Mouse (Mus musculus): ENCODE data around the gene Tceal1. TPM values are rescaled to one million over a fixed set of nuclear protein-coding genes. Genes with fewer than 3 reads are reported as not detected.

Tceal1 gene
- polyA plus RNA-seq, 1 experiment from 2014 or later: 27.9 TPM

DNA sequence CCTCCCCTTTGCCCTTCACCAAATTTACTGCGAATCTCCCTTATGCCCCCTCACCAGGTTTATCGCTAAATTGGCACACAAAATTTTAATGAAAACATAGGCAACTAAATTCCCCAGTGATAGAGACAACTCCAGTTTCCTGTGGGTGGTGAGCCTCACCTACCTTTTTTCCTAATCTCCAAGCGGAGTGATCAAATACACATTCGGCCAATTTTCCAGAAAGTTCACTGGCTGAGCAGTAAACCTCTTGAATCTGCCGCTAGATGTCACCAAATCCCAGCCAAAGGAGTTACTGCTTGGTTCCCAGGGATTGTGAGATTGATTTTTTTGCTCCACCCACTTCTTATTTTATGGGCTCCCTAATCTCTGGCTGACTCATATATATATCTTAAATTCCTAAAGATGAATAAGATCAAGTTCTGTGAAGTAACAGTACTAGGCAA is 34.9 kb downstream of the Tceal1 start:
- peak overlapping the region; percentile 77 for H3K27ac ChIP-seq (ENCODE audit: low read depth, low read length)
- peak overlapping the region; percentile 35 for H3K4me3 ChIP-seq (ENCODE audit: low read depth, low read length)
- H3K27me3 ChIP-seq (ENCODE audit: control insufficient read depth, insufficient read depth, low read length): no peaks in the 10 kb centered on the region
- H3K4me1 ChIP-seq (ENCODE audit: control insufficient read depth, insufficient read depth, low read length): peaks cover 4% of the 10 kb centered on the region; the same call in 1 of the 2 replicates
- H3K9me3 ChIP-seq (ENCODE audit: control insufficient read depth, low read length): no peaks in the 10 kb centered on the region
- H3K9ac ChIP-seq (replicated peaks; ENCODE audit: low read depth, low read length): peak overlapping the region; percentile 47; the same call in 1 of the 2 replicates
- H3K36me3 ChIP-seq (ENCODE audit: control insufficient read depth, insufficient read depth, low read length): no peaks in the 10 kb centered on the region; the same call in 1 of the 2 replicates
- ATAC-seq (ENCODE audit: low read depth): no peak
- peak overlapping the region; percentile 48 for H3K4me2 ChIP-seq (ENCODE audit: low read depth, low read length)
- WGBS: 23% methylated on average over 5 of the region's 5 CpGs

DNA sequence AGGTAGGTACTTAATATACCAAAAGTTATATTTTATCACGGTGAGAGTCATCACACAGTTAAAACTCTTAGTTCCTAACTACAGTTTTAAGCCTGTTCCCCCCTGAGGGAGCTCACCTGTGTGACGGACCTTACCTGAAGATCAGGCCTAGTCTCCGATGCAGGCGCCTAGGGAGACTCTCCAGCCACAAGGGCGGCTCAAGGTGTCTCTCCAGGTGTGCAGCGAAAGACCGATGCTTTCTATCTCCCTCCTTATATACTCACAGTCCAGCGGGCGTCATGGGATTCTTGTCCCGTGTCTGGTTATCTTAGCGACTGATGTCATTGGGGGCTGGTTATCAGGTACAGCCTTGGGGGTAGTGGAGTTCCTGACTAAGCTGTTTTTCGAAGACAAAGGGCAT is 35.7 kb downstream of the Tceal1 start, which contains the start of gene Morf4l2:
Gene Morf4l2, minus strand, starts transcription at position 232 of the 400 bp plus-strand sequence.
- H3K9me3 ChIP-seq (ENCODE audit: control insufficient read depth, low read length): no peaks in the 10 kb centered on the region
- peak within 1 kb of the TSS; percentile 47; the same call in 1 of the 2 replicates for H3K9ac ChIP-seq (replicated peaks; ENCODE audit: low read depth, low read length)
- ATAC-seq (ENCODE audit: low read depth): no peak
- H3K4me3 ChIP-seq (ENCODE audit: low read depth, low read length): peak within 1 kb of the TSS; percentile 35
- H3K27ac ChIP-seq (ENCODE audit: low read depth, low read length): peak within 1 kb of the TSS; percentile 77
- WGBS: 88% methylated on average over 12 of the region's 12 CpGs
- H3K4me2 ChIP-seq (ENCODE audit: low read depth, low read length): peak within 1 kb of the TSS; percentile 48
- H3K36me3 ChIP-seq (ENCODE audit: control insufficient read depth, insufficient read depth, low read length): no peaks in the 10 kb centered on the region; the same call in 1 of the 2 replicates
- no peaks in the 10 kb centered on the region for H3K27me3 ChIP-seq (ENCODE audit: control insufficient read depth, insufficient read depth, low read length)
- peaks cover 3% of the 10 kb centered on the region; the same call in 1 of the 2 replicates for H3K4me1 ChIP-seq (ENCODE audit: control insufficient read depth, insufficient read depth, low read length)

DNA sequence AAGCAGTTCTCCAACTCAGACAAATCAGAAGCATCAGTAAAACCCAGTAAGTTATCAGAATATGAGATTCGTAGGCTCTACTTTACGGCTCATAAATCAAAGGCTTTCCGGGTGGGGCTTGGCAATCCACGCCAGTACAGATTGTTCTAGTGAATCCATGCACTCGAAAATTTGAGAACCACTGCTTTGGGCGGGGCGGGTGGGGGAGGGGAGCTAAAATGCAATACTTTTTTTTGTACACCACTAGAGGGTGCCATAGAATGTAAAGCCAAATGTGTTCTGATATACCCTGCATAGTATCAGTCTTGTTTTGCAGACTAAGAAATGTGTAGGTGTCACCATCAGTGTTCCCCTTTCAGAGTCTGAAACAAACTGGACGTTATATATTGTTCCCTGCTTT is 36.9 kb downstream of the Tceal1 start:
- Histone ChIP-seq H3K27ac (ENCODE audit: low read depth, low read length) (no peak overlapping the region), H3K36me3 (ENCODE audit: control insufficient read depth, insufficient read depth, low read length) (no peaks in the 10 kb centered on the region), H3K9me3 (ENCODE audit: control insufficient read depth, low read length) (no peaks in the 10 kb centered on the region), H3K4me2 (ENCODE audit: low read depth, low read length) (no peak overlapping the region), H3K4me1 (ENCODE audit: control insufficient read depth, insufficient read depth, low read length) (no peaks in the 10 kb centered on the region), H3K27me3 (ENCODE audit: control insufficient read depth, insufficient read depth, low read length) (no peaks in the 10 kb centered on the region), H3K4me3 (ENCODE audit: low read depth, low read length) (no peak overlapping the region), H3K9ac (replicated peaks; ENCODE audit: low read depth, low read length) (no peak overlapping the region)
- ATAC-seq (ENCODE audit: low read depth): no peak
- WGBS: 75% methylated on average over 8 of the region's 8 CpGs

DNA sequence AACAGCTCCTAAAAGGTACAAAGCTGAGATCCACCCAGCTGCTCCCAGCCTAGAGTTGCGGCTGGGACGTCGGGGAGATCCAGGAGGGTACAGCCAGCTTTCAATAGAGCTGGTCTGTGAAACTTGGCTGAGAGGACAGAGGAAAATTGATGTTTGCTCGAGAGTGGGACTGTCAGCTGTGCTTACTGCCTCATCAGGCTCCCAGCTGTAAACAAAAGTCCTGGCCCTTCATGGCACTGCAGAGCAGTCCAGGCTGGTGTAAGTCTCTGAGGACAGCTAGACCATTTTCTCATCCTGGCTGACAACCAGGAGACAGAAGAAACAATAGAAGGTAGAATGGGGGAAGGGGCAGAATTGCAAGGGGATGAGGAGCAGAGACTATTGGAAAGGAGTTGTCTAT is 41.5 kb downstream of the Tceal1 start:
- WGBS: 64% methylated on average over 4 of the region's 4 CpGs
- Histone ChIP-seq H3K27me3 (ENCODE audit: control insufficient read depth, insufficient read depth, low read length) (no peaks in the 10 kb centered on the region), H3K9ac (replicated peaks; ENCODE audit: low read depth, low read length) (no peak overlapping the region), H3K4me3 (ENCODE audit: low read depth, low read length) (no peak overlapping the region), H3K4me2 (ENCODE audit: low read depth, low read length) (no peak overlapping the region), H3K27ac (ENCODE audit: low read depth, low read length) (no peak overlapping the region), H3K36me3 (ENCODE audit: control insufficient read depth, insufficient read depth, low read length) (no peaks in the 10 kb centered on the region), H3K4me1 (ENCODE audit: control insufficient read depth, insufficient read depth, low read length) (no peaks in the 10 kb centered on the region), H3K9me3 (ENCODE audit: control insufficient read depth, low read length) (no peaks in the 10 kb centered on the region)
- ATAC-seq (ENCODE audit: low read depth): no peak

DNA sequence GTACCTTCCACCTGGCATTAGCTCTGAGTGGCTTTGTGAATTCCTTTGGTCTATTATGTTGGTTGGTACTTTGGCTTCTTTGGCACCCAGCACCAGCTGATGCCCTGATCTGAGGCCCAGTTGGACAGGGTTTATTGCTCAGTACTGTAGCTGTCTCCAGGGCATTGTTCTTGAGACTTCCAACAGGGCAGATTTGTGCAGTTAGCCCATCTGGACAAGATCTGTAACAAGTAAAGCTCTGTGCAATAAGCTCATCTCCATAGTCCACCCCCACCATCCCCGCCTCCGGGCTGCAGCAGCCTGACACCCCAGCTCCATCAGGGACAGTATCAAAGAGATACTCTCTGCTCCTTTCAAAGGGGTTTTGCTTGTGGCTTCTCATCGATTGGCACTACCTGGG is 47.7 kb downstream of the Tceal1 start:
- Histone ChIP-seq H3K27ac (ENCODE audit: low read depth, low read length) (no peak overlapping the region), H3K4me1 (ENCODE audit: control insufficient read depth, insufficient read depth, low read length) (no peaks in the 10 kb centered on the region), H3K36me3 (ENCODE audit: control insufficient read depth, insufficient read depth, low read length) (no peaks in the 10 kb centered on the region), H3K27me3 (ENCODE audit: control insufficient read depth, insufficient read depth, low read length) (no peaks in the 10 kb centered on the region), H3K4me3 (ENCODE audit: low read depth, low read length) (no peak overlapping the region), H3K9me3 (ENCODE audit: control insufficient read depth, low read length) (no peaks in the 10 kb centered on the region), H3K9ac (replicated peaks; ENCODE audit: low read depth, low read length) (no peak overlapping the region), H3K4me2 (ENCODE audit: low read depth, low read length) (no peak overlapping the region)
- 75% methylated on average over 3 of the region's 3 CpGs for WGBS
- no peak for ATAC-seq (ENCODE audit: low read depth)

Other genes with a start within 250 kb of the Tceal1 start
- not detected in 2 replicates for gene Kir3dl1, start 190.0 kb upstream of the Tceal1 start, polyA plus RNA-seq (2014; fragmentation: Nextera tagmentation; extraction: Ambion mirVana)
- not detected in 2 replicates for gene Kir3dl2, start 163.9 kb upstream of the Tceal1 start, polyA plus RNA-seq (2014; fragmentation: Nextera tagmentation; extraction: Ambion mirVana)
- gene Tceal3, start 117.1 kb upstream of the Tceal1 start, polyA plus RNA-seq (2014; fragmentation: Nextera tagmentation; extraction: Ambion mirVana): 28.0 and 51.9 TPM in 2 replicates
- gene Morf4l2, start 35.7 kb downstream of the Tceal1 start, polyA plus RNA-seq (2014; fragmentation: Nextera tagmentation; extraction: Ambion mirVana): 525 and 546 TPM in 2 replicates
- gene Glra4, start 72.2 kb downstream of the Tceal1 start, polyA plus RNA-seq (2014; fragmentation: Nextera tagmentation; extraction: Ambion mirVana): 0.17 TPM in 1 of 2 replicates, not detected in the other
- 7.3 and 22.5 TPM in 2 replicates for gene Plp1, start 114.7 kb downstream of the Tceal1 start, polyA plus RNA-seq (2014; fragmentation: Nextera tagmentation; extraction: Ambion mirVana)
- gene Rab9b, start 160.8 kb downstream of the Tceal1 start, polyA plus RNA-seq (2014; fragmentation: Nextera tagmentation; extraction: Ambion mirVana): 29.1 and 29.8 TPM in 2 replicates
- not detected in 2 replicates for gene H2bfm, start 219.3 kb downstream of the Tceal1 start, polyA plus RNA-seq (2014; fragmentation: Nextera tagmentation; extraction: Ambion mirVana)